Mouse (Mus musculus) CH12.LX (cell line): Measurements from ENCODE around the gene Rrp1.

ENCODE experiments used
- CHD1 ChIP-seq: IDR thresholded peaks from 2 replicates; pipeline ENCODE4 v1.6.1; 2012; ENCODE audit warnings: low read depth, low read length, improper control_type of control experiment, inconsistent platforms
- CTCF ChIP-seq, 2 experiments: IDR thresholded peaks in 1 of 2; conservative IDR thresholded peaks in 1 of 2; 2 replicates each; pipeline ENCODE4 v1.5.1; 2011 to 2012; ENCODE audit warnings: low read depth in 2 of 2, low read length in 2 of 2, improper control_type of control experiment in 1 of 2, inconsistent platforms in 1 of 2, mild to moderate bottlenecking in 1 of 2, moderate library complexity in 1 of 2
- EP300 ChIP-seq: IDR thresholded peaks from 2 replicates; pipeline ENCODE4 v1.6.1; 2011; ENCODE audit warnings: low read length, improper control_type of control experiment
- ETS1 ChIP-seq: conservative IDR thresholded peaks from 2 replicates; pipeline ENCODE4 v1.6.1; 2012; ENCODE audit warnings: low read depth, mild to moderate bottlenecking, inconsistent platforms, low read length, improper control_type of control experiment, moderate library complexity
- JUND ChIP-seq: conservative IDR thresholded peaks from 2 replicates; pipeline ENCODE4 v1.6.1; 2011; ENCODE audit warnings: low read depth, low read length, improper control_type of control experiment
- MAFK ChIP-seq: IDR thresholded peaks from 2 replicates; pipeline ENCODE4 v1.6.1; 2011; ENCODE audit warnings: low read length, improper control_type of control experiment; ENCODE audit not compliant: insufficient replicate concordance
- MXI1 ChIP-seq: IDR thresholded peaks from 2 replicates; pipeline ENCODE4 v1.6.1; 2011; ENCODE audit warnings: mild to moderate bottlenecking, low read depth, low read length, improper control_type of control experiment
- MYC ChIP-seq: IDR thresholded peaks from 2 replicates; pipeline ENCODE4 v1.6.1; 2011; ENCODE audit warnings: low read depth, mild to moderate bottlenecking, improper control_type of control experiment, low read length
- POLR2A ChIP-seq: IDR thresholded peaks from 2 replicates; pipeline ENCODE4 v1.6.1; 2011; ENCODE audit warnings: low read depth, mild to moderate bottlenecking, improper control_type of control experiment, low read length
- SMC3 ChIP-seq: IDR thresholded peaks from 2 replicates; pipeline ENCODE4 v1.6.1; 2011; ENCODE audit warnings: low read depth, low read length, improper control_type of control experiment
- USF1 ChIP-seq: IDR thresholded peaks from 2 replicates; pipeline ENCODE4 v1.6.1; 2014; ENCODE audit warnings: low read depth, mild to moderate bottlenecking, inconsistent platforms, low read length, improper control_type of control experiment
- USF2 ChIP-seq: conservative IDR thresholded peaks from 2 replicates; pipeline ENCODE4 v1.6.1; 2011; ENCODE audit warnings: low read depth, low read length, improper control_type of control experiment
- ZKSCAN1 ChIP-seq: IDR thresholded peaks from 2 replicates; pipeline ENCODE4 v1.6.1; 2012; ENCODE audit warnings: low read depth, inconsistent platforms, low read length, improper control_type of control experiment, borderline replicate concordance
- ZNF384 ChIP-seq: IDR thresholded peaks from 2 replicates; pipeline ENCODE4 v1.6.1; 2012; ENCODE audit warnings: low read depth, low read length, improper control_type of control experiment, inconsistent platforms

GRCm38 (mm10) chr10:78371746-78372145 lies 41.1 kb downstream of the Rrp1 start:
- TF ChIP-seq MYC, result no peak
- no peak for TF ChIP-seq CTCF (conservative IDR thresholded peaks at IDR 0.05 in 1 of 2, IDR thresholded peaks at IDR 0.05 in 1 of 2; ENCODE audit: low read depth in 2 of 2, low read length in 2 of 2)
- no peak for TF ChIP-seq USF1
- TF ChIP-seq JUND, result no peak
- no peak for TF ChIP-seq SMC3
- no peak for TF ChIP-seq POLR2A
- no peak for TF ChIP-seq EP300
- TF ChIP-seq ZKSCAN1, result no peak
- no peak for TF ChIP-seq ETS1
- no peak for TF ChIP-seq MAFK
- no peak for TF ChIP-seq MXI1
- TF ChIP-seq ZNF384, result no peak
- TF ChIP-seq CHD1, result no peak
- TF ChIP-seq USF2, result no peak
